Mouse (Mus musculus): ENCODE measurements around the gene Carmil2.

DNA sequence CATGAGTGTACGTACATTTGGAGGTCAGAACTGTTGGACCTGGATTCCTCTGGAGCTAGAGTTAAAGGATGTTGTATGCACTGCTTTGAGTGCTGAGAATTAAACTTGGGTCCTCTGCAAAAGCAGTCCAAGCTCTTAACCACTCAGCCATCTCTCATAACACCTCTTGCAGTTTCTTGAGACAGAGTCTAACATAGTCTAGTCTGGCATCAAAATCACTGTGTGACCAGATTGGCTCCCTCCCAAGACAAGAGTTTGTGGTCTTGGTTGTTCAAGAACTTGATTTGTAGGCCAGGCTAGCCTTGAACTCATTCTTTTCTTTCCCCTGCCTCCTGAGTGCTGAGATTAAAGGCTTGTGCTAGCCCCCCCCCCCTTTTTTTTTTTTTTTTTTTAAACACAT lies 37.1 kb upstream of the Carmil2 start:
- TF ChIP-seq EP300 (IDR thresholded peaks at IDR 0.05; ENCODE audit: insufficient read depth, low read depth, low read length): no peak
- TF ChIP-seq CTCF (IDR thresholded peaks at IDR 0.05): no peak
- no peak for TF ChIP-seq POLR2A (IDR thresholded peaks at IDR 0.05; ENCODE audit: insufficient read depth, low read depth, low read length)

Data from heart, adult 2 months (tissue).